Mouse (Mus musculus) frontal cortex, adult 2 months (tissue): ENCODE data around the gene Slc4a4. TPM values are rescaled to one million over a fixed set of nuclear protein-coding genes. Genes with fewer than 3 reads are reported as not detected.
A peak's percentile ranks its signal among the peaks of the same experiment; 100 is the strongest.
"Not testable (repeated sequence)": the region's sequence is repeated elsewhere in the genome, so short reads cannot be mapped to it uniquely, and the experiment has no call there.

ENCODE experiments used
- DNase-seq, 2 experiments: peaks; one replicate each; pipeline ENCODE4 v3.0.0; 2022; ENCODE audit warnings: low spot score in 1 of 2; ENCODE audit errors: extremely low spot score in 1 of 2
- polyA plus RNA-seq: library from polyadenylated mRNA; depleted of rRNA; stranded (reverse); fragments of >200 nt; gene quantifications from 2 replicates; pipeline ENCODE4 v1.2.3, GENCODE M21; 2012

The Slc4a4 gene
- polyA plus RNA-seq, 1 experiment = 73.9 TPM

- DNase-seq = no peak
Observed at GRCm38 (mm10) chr5:89062286-89062685, 175.7 kb downstream of the Slc4a4 start.

DNA sequence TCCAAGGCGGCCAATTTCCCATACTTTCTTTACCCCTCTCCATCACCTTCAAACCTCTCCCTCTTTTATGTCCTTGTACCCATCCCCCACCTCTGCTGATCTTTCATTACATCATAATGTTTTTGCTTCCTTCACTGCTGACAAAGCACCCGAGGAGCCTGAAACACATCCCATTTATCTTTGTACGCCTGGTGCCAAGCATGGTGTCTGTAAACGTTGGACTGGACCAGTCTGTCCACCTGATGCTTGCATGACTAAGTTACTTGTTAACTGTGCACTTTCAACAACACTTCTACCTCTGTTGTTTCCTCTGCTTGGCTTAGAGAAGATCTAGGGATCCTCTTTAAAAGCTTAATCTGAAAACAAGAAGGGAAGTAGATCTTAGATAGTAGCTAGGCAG is 180.5 kb downstream of the Slc4a4 start:
- DNase-seq = no peak

- DNase-seq = no peak
Observed at GRCm38 (mm10) chr5:89068072-89068471, 181.5 kb downstream of the Slc4a4 start.

DNA sequence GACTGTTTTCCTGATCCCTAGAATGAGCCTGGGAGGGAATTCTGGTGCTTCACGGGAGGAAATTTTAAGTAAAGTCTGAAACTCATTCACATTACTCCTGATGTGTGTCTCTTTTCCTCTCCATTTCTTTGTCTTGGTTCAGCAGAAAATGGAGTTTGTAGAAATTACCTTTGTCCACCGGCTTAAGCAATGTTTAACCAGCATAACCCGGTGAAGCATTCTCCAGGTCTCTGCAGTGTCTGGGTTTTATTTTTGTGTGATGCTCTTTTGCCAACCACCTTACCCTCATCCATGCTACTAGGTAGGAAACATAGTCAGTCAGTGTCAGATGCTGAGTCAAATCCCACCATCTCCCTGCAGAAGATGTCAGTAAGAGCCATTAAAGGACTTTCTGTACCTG is 183.4 kb downstream of the Slc4a4 start:
- DNase-seq = no peak

GRCm38 (mm10) chr5:89071957-89072356 is 185.3 kb downstream of the Slc4a4 start:
- no peak for DNase-seq

GRCm38 (mm10) chr5:89077711-89078110 is 191.1 kb downstream of the Slc4a4 start:
- no peak for DNase-seq

GRCm38 (mm10) chr5:89083476-89083875 is 196.9 kb downstream of the Slc4a4 start:
- DNase-seq = no peak

- DNase-seq = peak in 1 of 2 experiments; percentile 34
Observed at GRCm38 (mm10) chr5:89087916-89088315, 201.3 kb downstream of the Slc4a4 start.

DNA sequence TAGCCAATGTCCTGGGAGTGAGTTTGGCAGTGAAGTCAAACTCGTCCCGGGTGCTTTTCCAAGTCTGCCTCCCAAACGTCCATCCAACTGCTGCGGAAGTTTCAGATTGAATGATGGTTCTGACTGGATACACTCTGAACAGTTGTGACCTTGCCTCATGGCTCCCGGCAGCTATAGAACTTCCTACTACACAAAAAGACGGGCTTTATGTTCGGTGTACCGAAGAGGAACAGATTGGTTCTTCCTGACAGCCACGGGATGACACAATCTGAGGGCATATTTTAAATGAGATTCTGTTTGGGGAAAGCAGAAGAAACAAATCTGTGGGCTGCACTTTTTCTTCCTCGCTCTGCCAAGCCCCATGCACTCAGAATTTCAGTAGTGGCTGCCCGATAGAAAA is 201.8 kb downstream of the Slc4a4 start:
- DNase-seq = no peak

DNA sequence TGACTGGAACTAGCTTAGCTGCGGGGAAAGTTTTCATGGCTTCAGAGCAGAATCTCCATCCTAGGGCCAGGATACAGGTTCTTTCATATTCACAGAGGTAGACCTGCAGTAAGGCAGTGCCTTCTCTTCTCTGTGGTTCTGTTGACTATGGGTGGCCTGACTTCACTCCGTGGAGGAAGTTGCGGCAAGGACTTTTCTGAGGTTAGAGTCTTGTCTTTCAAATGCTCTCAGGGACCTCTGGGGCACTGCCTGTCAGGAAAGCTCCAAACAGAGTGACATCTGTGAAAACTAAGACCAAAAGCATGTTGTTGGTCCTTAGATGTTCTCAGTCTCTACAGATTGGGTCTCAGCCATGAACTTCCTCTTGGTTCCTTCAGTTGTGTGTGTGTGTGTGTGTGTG is 203.5 kb downstream of the Slc4a4 start:
- DNase-seq = no peak

GRCm38 (mm10) chr5:89096371-89096770 is 209.8 kb downstream of the Slc4a4 start:
- DNase-seq = no peak

DNA sequence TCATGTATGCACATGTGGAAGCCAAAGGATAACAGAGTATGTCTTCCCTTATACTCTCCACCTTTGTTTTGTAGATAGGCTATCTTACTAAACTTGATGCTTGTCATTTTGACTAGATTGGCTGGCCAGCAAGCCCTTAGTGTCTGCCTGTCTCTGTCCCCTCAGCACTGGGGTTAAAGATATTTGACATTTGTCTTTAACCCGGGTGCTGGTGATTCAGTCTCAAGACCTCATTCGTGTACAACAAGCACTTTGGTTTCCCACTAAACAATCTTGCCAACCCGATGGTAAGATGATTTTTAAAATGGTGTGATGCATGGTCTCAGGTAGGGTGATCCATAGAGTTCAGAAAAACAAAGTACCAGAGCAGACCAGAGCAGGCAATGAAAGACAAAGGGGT is 210.7 kb downstream of the Slc4a4 start:
- DNase-seq = no peak

GRCm38 (mm10) chr5:89098121-89098520 is 211.5 kb downstream of the Slc4a4 start:
- DNase-seq = no peak

- DNase-seq = no peak
Observed at GRCm38 (mm10) chr5:89099886-89100285, 213.3 kb downstream of the Slc4a4 start.

- no peak for DNase-seq
Observed at GRCm38 (mm10) chr5:89102560-89102959, 215.9 kb downstream of the Slc4a4 start.

DNA sequence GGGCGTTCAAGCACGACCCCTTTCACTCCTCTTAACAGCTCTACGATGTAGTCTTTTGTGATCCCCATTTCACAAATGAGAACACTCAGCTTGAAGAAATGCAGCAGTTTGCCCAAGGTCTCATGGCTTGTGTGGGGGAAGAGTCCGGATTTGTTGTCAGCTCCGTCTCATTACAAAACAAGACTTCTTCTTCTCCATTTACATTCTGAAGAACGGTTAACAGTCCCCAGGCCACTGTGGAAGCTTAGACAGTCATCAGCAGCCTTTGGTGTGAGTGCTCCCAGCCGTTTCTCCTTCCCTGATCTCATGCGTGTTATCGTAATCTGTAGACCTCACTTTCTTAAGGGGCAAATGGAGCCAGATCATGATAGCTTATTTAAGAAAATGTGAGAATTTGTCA is 218.7 kb downstream of the Slc4a4 start:
- no peak for DNase-seq

GRCm38 (mm10) chr5:89106217-89106616 is 219.6 kb downstream of the Slc4a4 start:
- no peak for DNase-seq

GRCm38 (mm10) chr5:89108809-89109208 is 222.2 kb downstream of the Slc4a4 start:
- no peak for DNase-seq

DNA sequence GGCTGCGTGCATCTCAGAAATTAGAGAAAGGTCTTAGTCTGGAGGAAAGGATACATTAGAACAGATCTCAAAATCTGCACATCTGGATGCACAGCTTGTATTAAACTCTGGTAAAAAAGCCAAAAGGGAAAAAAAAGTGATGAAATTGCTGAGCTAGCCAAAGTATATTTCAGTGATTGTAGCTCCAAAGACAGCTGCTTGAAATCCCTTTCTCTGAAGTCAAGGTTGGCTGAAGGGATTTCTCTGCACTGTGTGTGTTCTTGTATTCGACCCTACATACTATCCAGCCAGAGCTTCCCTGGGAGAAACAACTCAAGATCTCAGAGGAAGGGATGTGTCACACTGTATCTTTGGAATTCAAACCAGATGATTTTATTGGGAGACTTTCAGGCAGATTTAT is 223.2 kb downstream of the Slc4a4 start:
- DNase-seq = no peak

DNA sequence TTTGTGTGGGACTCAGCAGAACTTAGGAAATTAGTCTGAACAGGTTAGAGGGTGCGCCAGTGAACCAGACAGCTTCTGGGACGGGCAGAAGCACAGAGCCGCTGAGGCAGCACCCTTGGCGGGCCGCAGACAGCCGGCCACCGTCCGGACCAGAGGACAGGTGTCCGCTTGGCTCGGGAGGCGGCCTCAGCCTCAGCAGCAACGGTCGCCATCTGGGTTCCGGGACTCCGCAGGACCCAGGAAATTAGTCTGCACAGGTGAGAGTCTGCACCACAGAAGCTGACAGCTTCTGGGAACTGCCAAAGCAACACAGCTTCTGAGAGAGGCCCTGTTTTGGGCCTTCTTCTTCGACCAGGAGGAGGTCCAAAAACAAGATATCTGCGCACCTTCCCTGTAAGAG is 225.4 kb downstream of the Slc4a4 start:
- not testable (repeated sequence) for DNase-seq

DNA sequence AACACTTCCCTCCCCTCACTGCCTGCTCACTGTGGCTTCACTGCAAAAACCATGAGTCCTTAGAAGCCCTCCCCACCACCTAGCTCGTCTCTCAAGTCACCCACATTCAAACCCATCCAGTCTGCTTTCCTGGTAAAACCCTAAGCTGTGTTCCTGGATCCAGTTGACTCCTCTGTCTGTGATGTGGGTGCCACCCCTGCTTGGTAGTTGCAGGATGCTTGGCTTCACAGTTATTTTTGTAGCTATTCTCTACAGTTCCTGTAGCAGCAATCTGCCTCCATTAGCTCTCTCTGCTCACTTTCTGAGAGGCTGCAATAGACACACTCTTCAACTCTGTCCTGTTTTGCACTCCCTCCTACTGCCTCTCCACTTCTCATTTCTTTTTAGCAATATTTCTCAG is 234.3 kb downstream of the Slc4a4 start:
- DNase-seq = peak in 1 of 2 experiments; percentile 55

DNA sequence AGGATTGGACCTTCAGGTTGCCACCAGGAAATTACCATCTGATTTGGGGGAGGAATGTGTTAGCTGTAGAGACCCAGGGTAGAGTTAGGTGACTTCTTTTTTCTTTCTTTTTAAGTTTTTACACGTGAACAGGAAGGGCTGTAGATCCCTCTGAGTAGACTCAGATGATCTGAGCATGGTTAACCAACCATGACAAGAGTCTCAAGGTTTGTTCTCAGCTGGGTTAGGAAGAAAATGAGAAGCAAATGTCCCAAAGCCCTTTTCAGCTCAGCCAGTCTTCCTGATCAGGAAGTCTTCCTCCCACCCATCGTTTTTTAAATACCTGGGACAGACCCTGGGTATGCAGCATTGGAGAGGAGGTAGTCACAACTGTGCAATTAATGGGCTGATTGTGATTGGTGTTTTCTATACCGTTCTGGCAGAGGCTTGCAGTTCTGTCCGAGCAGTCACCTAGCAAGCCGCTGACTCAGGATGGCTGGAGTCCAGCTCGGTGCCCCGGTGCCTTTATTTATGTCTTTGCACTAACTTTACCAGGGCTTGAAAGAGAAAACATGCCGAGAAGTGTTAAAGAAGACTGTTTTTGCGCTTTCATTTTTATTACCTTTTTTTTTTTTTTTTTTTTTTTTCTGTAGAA is 236.8 kb downstream of the Slc4a4 start:
- no peak for DNase-seq

DNA sequence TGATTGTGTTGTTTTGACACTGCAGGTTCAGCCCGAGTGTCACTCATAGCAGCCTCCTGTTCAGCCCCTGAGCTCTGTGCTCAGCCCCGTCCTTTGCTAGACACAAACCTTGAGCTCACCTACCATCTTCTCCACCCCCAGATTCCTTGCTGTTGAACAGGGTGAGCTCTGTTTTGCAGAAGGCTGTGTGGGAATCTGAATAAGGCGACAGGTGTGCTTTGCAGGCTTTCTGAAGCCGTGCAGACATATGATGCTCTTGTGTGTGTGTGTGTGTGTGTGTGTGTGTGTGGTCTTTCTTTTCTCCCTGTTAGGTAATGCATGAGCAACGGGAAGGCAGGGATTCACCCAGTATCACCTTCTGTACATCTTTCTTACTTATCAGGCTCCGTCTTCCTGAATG is 241.6 kb downstream of the Slc4a4 start:
- peak in 1 of 2 experiments; percentile 17 for DNase-seq
